Mouse (Mus musculus) forebrain, embryonic 14.5 days (tissue): ENCODE data around the gene Prune2. TPM values are rescaled to one million over a fixed set of nuclear protein-coding genes. Genes with fewer than 3 reads are reported as not detected.
A peak's percentile ranks its signal among the peaks of the same experiment; 100 is the strongest.

ENCODE experiments used
- ATAC-seq: fragments of 200-750 bp; cut with Nextera tagmentation; 2 replicates; pipeline ENCODE4 v1.8.0; 2017; ENCODE audit warnings: mild to moderate bottlenecking, moderate library complexity
- DNase-seq: peaks from one replicate; pipeline ENCODE4 v3.0.0-alpha.2; 2015; ENCODE audit warnings: low spot score
- H3K27ac ChIP-seq: fragments of 300-500 bp; sonication (generic); 2 replicates; pipeline ENCODE4 v1.5.1; 2014; ENCODE audit warnings: low read depth, mild to moderate bottlenecking, control low read depth, low read length, moderate library complexity
- H3K27me3 ChIP-seq: fragments of 300-500 bp; sonication (generic); replicated peaks from 2 replicates; pipeline ENCODE4 v1.6.1; 2014; ENCODE audit warnings: low read length, control low read depth, mixed read lengths; ENCODE audit not compliant: control insufficient read depth, insufficient read depth
- H3K36me3 ChIP-seq: fragments of 300-500 bp; sonication (generic); 2 replicates; pipeline ENCODE4 v1.6.1; 2014; ENCODE audit warnings: low read length, control low read depth; ENCODE audit not compliant: control insufficient read depth, insufficient read depth
- H3K4me1 ChIP-seq: fragments of 300-500 bp; sonication (generic); 2 replicates; pipeline ENCODE4 v1.6.1; 2014; ENCODE audit warnings: antibody characterized with exemption, low read length, control low read depth; ENCODE audit not compliant: control insufficient read depth, insufficient read depth
- H3K4me2 ChIP-seq: fragments of 300-500 bp; sonication (generic); 2 replicates; pipeline ENCODE4 v1.6.1; 2014; ENCODE audit warnings: mild to moderate bottlenecking, control low read depth, low read length
- H3K4me3 ChIP-seq: fragments of 300-500 bp; sonication (generic); 2 replicates; pipeline ENCODE4 v1.5.1; 2014; ENCODE audit warnings: low read depth, low read length, control low read depth
- H3K9ac ChIP-seq: fragments of 300-500 bp; sonication (generic); 2 replicates; pipeline ENCODE4 v1.6.1; 2014; ENCODE audit warnings: mild to moderate bottlenecking, low read length, control low read depth, moderate library complexity
- H3K9me3 ChIP-seq: fragments of 300-500 bp; sonication (generic); replicated peaks from 2 replicates; pipeline ENCODE4 v1.6.1; 2016; ENCODE audit warnings: low read length, control low read depth, mixed read lengths; ENCODE audit not compliant: control insufficient read depth
- WGBS: fragments of 180-500 bp; shearing (Covaris S2); extraction: QIAGEN DNeasy Blood & Tissue Kit; methylation state at CpG from one replicate; pipeline ENCODE4 v1.1.7; 2014; 5-methylcytosine and 5-hydroxymethylcytosine counted together
- polyA plus RNA-seq: library from polyadenylated mRNA; unstranded; fragments of >200 nt; fragmentation: Nextera tagmentation; extraction: Ambion mirVana; gene quantifications from 2 replicates; pipeline ENCODE4 v1.2.1, GENCODE M21; 2014

Prune2 gene
- polyA plus RNA-seq, 1 experiment from 2014 or later, result 2.6 TPM

DNA sequence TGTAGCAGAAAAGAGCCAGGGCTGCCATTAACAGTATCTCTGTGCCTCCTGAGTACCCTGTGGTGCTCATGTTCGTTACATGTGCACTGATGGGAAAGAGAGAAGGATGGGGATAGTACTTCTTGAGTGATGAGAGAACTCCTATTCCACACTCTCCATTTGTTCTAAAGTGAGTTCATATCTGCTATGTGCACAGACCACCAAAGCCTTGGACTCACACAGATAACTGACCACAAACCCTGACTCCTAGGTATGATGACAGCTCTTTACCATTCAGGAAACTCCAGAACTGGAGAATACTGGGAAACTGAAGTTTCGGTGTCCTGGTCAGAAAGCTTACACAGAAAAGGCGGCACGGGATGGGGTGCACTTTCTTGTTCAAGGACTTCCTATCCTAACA, 25.8 kb downstream of the Prune2 start:
- no peak for DNase-seq
- 89% methylated on average over 4 of the region's 4 CpGs for WGBS
- no peak overlapping the region for H3K4me3 ChIP-seq
- H3K27ac ChIP-seq, result no peak overlapping the region
- H3K9ac ChIP-seq, result no peak overlapping the region
- no peaks in the 10 kb centered on the region for H3K9me3 ChIP-seq
- no peaks in the 10 kb centered on the region for H3K27me3 ChIP-seq
- no peak for ATAC-seq
- no peak overlapping the region for H3K4me2 ChIP-seq
- H3K4me1 ChIP-seq, result no peaks in the 10 kb centered on the region
- H3K36me3 ChIP-seq, result no peaks in the 10 kb centered on the region

DNA sequence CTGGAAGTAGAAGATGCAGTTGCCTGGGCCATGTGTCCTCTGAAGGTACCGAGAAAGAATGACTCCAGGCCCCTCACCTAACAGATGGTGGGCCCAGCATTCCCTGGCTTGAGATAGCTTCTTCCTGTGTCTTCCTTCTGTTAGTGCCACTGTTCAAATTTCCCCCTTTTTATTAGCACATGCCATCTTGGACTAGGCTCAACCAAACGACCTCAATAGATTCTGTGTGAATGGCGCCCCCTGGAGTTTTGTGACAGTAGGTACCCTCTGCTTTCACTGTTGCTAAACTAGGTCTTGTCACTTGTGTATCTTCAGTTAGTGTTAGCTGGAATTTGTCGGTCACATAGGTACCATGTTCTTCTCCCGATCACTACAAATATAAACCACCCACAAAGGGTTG, 29.0 kb downstream of the Prune2 start:
- ATAC-seq, result peak; percentile 26; the same call in 1 of the 2 replicates

DNA sequence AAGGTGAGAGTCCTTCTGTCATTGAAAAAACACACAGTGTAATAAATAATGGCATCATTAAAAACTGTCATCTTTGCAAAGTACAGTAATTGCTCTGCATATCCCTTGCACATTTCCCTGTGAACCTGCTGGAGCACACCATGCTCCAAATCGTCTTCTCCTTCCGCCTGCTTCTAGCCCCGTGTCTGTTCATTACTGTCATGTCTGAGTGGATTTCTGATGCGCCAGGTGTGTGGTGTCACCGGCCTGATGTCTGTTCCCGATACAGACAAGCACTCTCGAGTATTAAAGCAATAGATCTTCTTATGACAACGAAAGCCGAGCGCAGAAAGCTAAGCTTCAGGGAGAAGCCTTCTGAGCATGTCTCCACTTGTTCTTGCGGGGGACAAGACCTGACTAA, 32.1 kb downstream of the Prune2 start:
- WGBS, result 82% methylated on average over 11 of the region's 11 CpGs
- no peak overlapping the region for H3K4me3 ChIP-seq
- ATAC-seq (no peak), DNase-seq (no peak)
- H3K36me3 ChIP-seq, result no peaks in the 10 kb centered on the region
- no peaks in the 10 kb centered on the region for H3K4me1 ChIP-seq
- H3K27ac ChIP-seq, result no peak overlapping the region
- no peaks in the 10 kb centered on the region for H3K9me3 ChIP-seq
- no peaks in the 10 kb centered on the region for H3K27me3 ChIP-seq
- H3K9ac ChIP-seq, result no peak overlapping the region
- H3K4me2 ChIP-seq, result no peak overlapping the region

More for the DNA sequence above, 29.0 kb downstream of the Prune2 start:
- Histone ChIP-seq H3K4me1 (no peaks in the 10 kb centered on the region), H3K4me3 (no peak overlapping the region), H3K27me3 (no peaks in the 10 kb centered on the region), H3K9ac (no peak overlapping the region), H3K36me3 (no peaks in the 10 kb centered on the region), H3K27ac (no peak overlapping the region), H3K4me2 (no peak overlapping the region), H3K9me3 (no peaks in the 10 kb centered on the region)
- WGBS, result 45% methylated on average over 5 of the region's 5 CpGs
- peak; percentile 63 for DNase-seq

DNA sequence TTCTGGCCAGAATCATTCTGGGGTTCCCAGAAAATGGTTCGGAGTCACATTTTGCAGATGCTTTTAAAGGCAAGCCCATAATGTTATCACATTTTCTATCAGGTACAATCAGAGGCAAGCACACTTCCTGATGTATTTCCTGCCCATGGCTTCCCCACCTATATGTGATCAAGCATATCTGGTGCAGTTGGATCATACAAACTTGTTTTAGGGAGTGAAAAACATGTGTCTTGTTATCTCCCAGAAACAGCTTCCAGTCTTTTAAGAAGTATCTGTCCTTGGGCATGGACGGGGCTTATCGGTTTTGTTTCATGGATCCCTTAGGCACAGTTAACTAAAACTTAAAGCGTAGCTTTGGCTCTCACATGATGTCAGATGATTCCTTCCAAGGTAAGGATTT, 36.2 kb downstream of the Prune2 start:
- no peak overlapping the region for H3K4me3 ChIP-seq
- no peaks in the 10 kb centered on the region for H3K4me1 ChIP-seq
- H3K27ac ChIP-seq, result no peak overlapping the region
- ATAC-seq, result no peak
- no peak for DNase-seq
- H3K27me3 ChIP-seq, result no peaks in the 10 kb centered on the region
- H3K4me2 ChIP-seq, result no peak overlapping the region
- no peak overlapping the region for H3K9ac ChIP-seq
- 92% methylated on average over 4 of the region's 4 CpGs for WGBS
- no peaks in the 10 kb centered on the region for H3K36me3 ChIP-seq
- no peaks in the 10 kb centered on the region for H3K9me3 ChIP-seq

DNA sequence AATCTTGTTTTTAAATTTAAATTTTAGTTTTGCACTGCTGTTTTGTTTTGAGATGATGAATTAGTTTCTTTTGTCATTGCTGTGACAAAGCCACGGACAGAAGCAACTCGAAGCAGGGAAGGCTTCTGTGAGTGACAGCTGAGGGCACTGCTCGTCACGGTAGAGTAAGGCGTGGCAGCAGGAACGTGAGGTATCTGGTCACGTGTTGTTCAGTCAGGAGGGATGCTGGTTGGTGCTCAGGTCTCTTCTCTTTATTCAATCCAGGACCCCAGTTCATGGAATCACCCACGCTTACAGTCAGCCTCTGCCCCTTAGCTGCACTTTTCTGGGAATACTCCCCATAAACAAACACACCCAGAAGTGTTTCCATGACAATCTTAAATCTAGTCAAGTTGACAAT, 38.3 kb downstream of the Prune2 start:
- no peaks in the 10 kb centered on the region for H3K36me3 ChIP-seq
- H3K9me3 ChIP-seq, result no peaks in the 10 kb centered on the region
- H3K4me1 ChIP-seq, result no peaks in the 10 kb centered on the region
- 82% methylated on average over 8 of the region's 8 CpGs for WGBS
- no peaks in the 10 kb centered on the region for H3K27me3 ChIP-seq
- no peak overlapping the region for H3K27ac ChIP-seq
- DNase-seq (no peak), ATAC-seq (no peak)
- no peak overlapping the region for H3K9ac ChIP-seq
- H3K4me2 ChIP-seq, result no peak overlapping the region
- H3K4me3 ChIP-seq, result no peak overlapping the region

DNA sequence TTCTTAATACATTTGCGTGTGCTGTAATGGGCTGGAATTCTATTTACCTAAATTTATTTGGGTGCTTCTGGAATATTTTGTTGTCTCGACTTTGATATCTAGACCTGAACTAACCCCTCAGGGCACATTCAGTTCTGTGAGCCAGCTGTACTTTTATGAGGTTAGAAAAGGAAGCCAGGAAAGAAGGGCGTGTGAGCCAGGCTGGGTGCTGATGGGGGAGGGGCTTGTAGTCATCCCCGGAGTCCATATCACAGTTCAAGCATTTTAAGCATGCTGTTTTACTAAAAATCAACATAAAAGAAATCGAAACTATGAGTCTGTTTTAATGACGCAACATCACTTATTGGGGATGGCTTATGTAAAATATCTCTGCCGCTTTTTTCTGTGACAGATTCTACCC, 42.0 kb downstream of the Prune2 start:
- Histone ChIP-seq H3K9me3 (no peaks in the 10 kb centered on the region), H3K36me3 (no peaks in the 10 kb centered on the region), H3K27me3 (no peaks in the 10 kb centered on the region), H3K27ac (no peak overlapping the region), H3K4me2 (no peak overlapping the region), H3K9ac (no peak overlapping the region), H3K4me3 (no peak overlapping the region), H3K4me1 (no peaks in the 10 kb centered on the region)
- WGBS, result 89% methylated on average over 7 of the region's 7 CpGs
- no peak for DNase-seq
- no peak for ATAC-seq

DNA sequence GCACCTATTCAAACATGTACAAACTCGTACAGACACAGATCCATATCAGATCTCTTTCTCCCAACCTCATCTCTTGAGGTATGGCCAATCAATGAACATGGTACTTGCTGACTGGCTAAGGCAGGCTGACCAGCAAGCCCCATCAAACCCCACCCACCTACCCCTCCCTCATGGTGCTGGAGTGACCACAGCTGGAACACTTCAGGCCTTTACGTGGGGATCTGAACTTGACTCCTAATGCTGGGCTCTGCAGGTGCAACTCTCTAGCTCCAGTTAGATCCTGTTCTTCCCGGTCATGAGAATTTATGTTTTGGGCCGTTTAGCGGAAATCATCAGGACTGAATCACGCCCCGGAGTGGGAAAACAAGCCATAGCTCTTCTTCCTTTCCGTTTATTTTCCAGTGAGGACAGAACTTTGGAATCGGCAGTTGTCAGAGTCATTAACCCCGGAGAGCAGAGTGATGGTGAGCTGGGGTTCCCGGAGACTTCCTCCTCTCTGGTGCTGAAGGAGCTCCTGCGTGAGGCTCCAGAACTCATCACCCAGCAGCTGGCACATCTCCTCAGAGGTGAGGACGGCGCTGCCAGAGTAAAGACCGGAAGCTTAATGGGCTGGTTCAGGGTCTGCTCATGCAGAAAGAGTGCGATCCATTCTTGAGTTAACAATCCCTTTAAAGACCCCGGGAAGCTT, 50.4 kb downstream of the Prune2 start:
- no peak overlapping the region for H3K4me3 ChIP-seq
- H3K27ac ChIP-seq, result no peak overlapping the region
- H3K27me3 ChIP-seq, result no peaks in the 10 kb centered on the region
- no peaks in the 10 kb centered on the region for H3K9me3 ChIP-seq
- no peak overlapping the region for H3K9ac ChIP-seq
- H3K4me2 ChIP-seq, result no peak overlapping the region
- 69% methylated on average over 17 of the region's 17 CpGs for WGBS
- DNase-seq (no peak), ATAC-seq (no peak)
- peaks cover 4% of the 10 kb centered on the region for H3K4me1 ChIP-seq
- H3K36me3 ChIP-seq, result no peaks in the 10 kb centered on the region

DNA sequence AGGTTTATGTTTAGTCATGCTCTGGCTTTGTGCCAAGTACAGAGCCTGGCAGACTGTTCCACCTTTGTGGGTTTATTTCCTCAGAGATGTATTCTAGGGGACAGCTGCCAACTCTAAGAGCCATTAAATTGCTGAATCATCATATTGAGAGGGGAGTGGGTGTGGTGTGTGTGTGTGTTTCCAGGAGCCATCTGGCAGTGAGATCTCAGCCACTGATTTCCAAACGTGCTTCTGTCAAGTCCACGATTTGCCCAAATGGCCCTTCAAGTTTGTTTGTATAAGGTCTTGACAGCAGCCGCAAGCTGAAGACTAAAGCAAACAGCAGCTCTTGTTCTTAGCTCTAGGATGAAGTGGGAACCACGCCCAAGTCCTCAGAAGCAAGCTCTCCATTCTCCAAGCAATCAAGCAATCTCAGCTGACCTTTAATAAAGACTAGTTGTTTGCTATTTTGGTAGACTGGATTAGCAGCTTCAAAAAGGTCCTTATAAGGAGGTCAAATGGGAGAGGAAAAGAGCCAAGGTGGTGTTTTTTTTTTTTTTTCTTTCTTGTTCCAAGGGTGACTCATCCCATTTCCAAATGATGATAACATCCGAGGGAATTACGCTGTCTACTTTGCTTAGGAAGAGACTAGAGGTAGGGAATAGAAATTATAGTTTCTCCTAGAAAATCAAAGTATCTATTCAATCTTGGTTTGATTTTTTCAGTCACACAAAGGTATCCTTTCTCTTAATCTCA, 55.5 kb downstream of the Prune2 start:
- no peak overlapping the region for H3K27ac ChIP-seq
- H3K36me3 ChIP-seq, result no peaks in the 10 kb centered on the region
- ATAC-seq, result peak; percentile 93
- H3K9ac ChIP-seq, result no peak overlapping the region
- no peak overlapping the region for H3K4me2 ChIP-seq
- 46% methylated on average over 6 of the region's 6 CpGs for WGBS
- no peaks in the 10 kb centered on the region for H3K27me3 ChIP-seq
- H3K9me3 ChIP-seq, result no peaks in the 10 kb centered on the region
- no peak overlapping the region for H3K4me3 ChIP-seq
- peak; percentile 80 for DNase-seq
- H3K4me1 ChIP-seq, result peaks cover 7% of the 10 kb centered on the region

DNA sequence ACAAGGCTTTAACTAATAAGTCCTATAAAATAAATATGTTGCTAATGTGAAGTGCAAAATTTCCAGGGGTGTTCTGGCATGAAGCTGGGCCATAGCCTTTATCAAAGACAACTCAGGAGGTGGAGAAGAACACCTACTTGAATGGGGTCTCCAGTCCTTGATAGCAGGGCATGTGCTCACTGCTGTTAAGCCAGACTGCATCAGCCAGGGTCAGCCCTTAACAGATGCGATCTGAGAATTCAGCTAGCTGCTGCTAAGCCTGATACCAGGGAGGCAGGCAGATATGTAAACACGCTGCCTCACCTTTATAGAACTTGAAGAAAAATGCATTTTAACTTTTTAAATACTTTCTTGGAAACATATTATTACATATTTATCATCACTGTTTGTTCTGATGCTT, 57.2 kb downstream of the Prune2 start:
- Histone ChIP-seq H3K9me3 (no peaks in the 10 kb centered on the region), H3K4me1 (peaks cover 5% of the 10 kb centered on the region), H3K4me3 (no peak overlapping the region), H3K36me3 (no peaks in the 10 kb centered on the region), H3K4me2 (no peak overlapping the region), H3K27ac (no peak overlapping the region), H3K9ac (no peak overlapping the region), H3K27me3 (no peaks in the 10 kb centered on the region)
- DNase-seq (no peak), ATAC-seq (no peak)
- WGBS, result 86% methylated on average over 2 of the region's 2 CpGs
